Mouse (Mus musculus) hindbrain, embryonic 16.5 days (tissue): Measurements from ENCODE around the gene Herpud1. TPM values are rescaled to one million over a fixed set of nuclear protein-coding genes. Genes with fewer than 3 reads are reported as not detected.

Experiments used
- ATAC-seq: fragments of 200-750 bp; cut with Nextera tagmentation; 2 replicates; pipeline ENCODE4 v1.8.0; 2017; ENCODE audit warnings: moderate TSS enrichment, moderate library complexity
- H3K27ac ChIP-seq: fragments of 300-500 bp; sonication (generic); 2 replicates; pipeline ENCODE4 v1.5.1; 2014; ENCODE audit warnings: low read depth, mild to moderate bottlenecking, control low read depth, low read length, moderate library complexity
- H3K27me3 ChIP-seq: fragments of 300-500 bp; sonication (generic); replicated peaks from 2 replicates; pipeline ENCODE4 v1.6.1; 2014; ENCODE audit warnings: low read length; ENCODE audit not compliant: control insufficient read depth, insufficient read depth
- H3K36me3 ChIP-seq: fragments of 300-500 bp; sonication (generic); 2 replicates; pipeline ENCODE4 v1.6.1; 2014; ENCODE audit warnings: mild to moderate bottlenecking, low read length, moderate library complexity, mixed read lengths; ENCODE audit not compliant: control insufficient read depth, insufficient read depth
- H3K4me1 ChIP-seq: fragments of 300-500 bp; sonication (generic); 2 replicates; pipeline ENCODE4 v1.6.1; 2014; ENCODE audit warnings: low read depth, low read length; ENCODE audit not compliant: control insufficient read depth, insufficient read depth
- H3K4me2 ChIP-seq: fragments of 300-500 bp; sonication (generic); 2 replicates; pipeline ENCODE4 v1.6.1; 2014; ENCODE audit warnings: mild to moderate bottlenecking, low read length, control low read depth, moderate library complexity
- H3K4me3 ChIP-seq: fragments of 300-500 bp; sonication (generic); 2 replicates; pipeline ENCODE4 v1.5.1; 2014; ENCODE audit warnings: mild to moderate bottlenecking, low read length, control low read depth, moderate library complexity
- H3K9ac ChIP-seq: fragments of 300-500 bp; sonication (generic); 2 replicates; pipeline ENCODE4 v1.6.1; 2014; ENCODE audit warnings: low read depth, mild to moderate bottlenecking, control low read depth, low read length, moderate library complexity
- H3K9me3 ChIP-seq: fragments of 300-500 bp; sonication (generic); 2 replicates; pipeline ENCODE4 v1.6.1; 2014; ENCODE audit warnings: mild to moderate bottlenecking, low read length, moderate library complexity; ENCODE audit not compliant: control insufficient read depth
- WGBS: fragments of 180-500 bp; shearing (Covaris S2); extraction: QIAGEN DNeasy Blood & Tissue Kit; methylation state at CpG from one replicate; pipeline ENCODE4 v1.1.7; 2014; 5-methylcytosine and 5-hydroxymethylcytosine counted together
- polyA plus RNA-seq: library from polyadenylated mRNA; unstranded; fragments of >200 nt; fragmentation: Nextera tagmentation; extraction: Ambion mirVana; gene quantifications from 2 replicates; pipeline ENCODE4 v1.2.1, GENCODE M21; 2015

The Herpud1 gene
- polyA plus RNA-seq, 1 experiment from 2014 or later, result 71.3 TPM

- no peak for ATAC-seq
- Histone ChIP-seq H3K9ac (no peak overlapping the region), H3K27me3 (no peaks in the 10 kb centered on the region), H3K4me2 (no peak overlapping the region), H3K36me3 (no peaks in the 10 kb centered on the region), H3K4me3 (no peak overlapping the region), H3K9me3 (no peaks in the 10 kb centered on the region), H3K27ac (no peak overlapping the region), H3K4me1 (no peaks in the 10 kb centered on the region)
- WGBS, result 90% methylated on average over 6 of the region's 6 CpGs
Measured at GRCm38 (mm10) chr8:94413509-94413908, 27.3 kb downstream of the Herpud1 start.

GRCm38 (mm10) chr8:94415218-94415617, 29.0 kb downstream of the Herpud1 start:
- no peaks in the 10 kb centered on the region for H3K27me3 ChIP-seq
- 79% methylated on average over 2 of the region's 2 CpGs for WGBS
- H3K9ac ChIP-seq, result no peak overlapping the region
- no peaks in the 10 kb centered on the region for H3K4me1 ChIP-seq
- no peak overlapping the region for H3K4me3 ChIP-seq
- no peaks in the 10 kb centered on the region for H3K36me3 ChIP-seq
- ATAC-seq, result no peak
- H3K4me2 ChIP-seq, result no peak overlapping the region
- no peaks in the 10 kb centered on the region for H3K9me3 ChIP-seq
- H3K27ac ChIP-seq, result no peak overlapping the region

GRCm38 (mm10) chr8:94418017-94418416, 31.8 kb downstream of the Herpud1 start:
- H3K9me3 ChIP-seq, result no peaks in the 10 kb centered on the region
- H3K9ac ChIP-seq, result no peak overlapping the region
- whole genome bisulfite sequencing, result 78% methylated on average over 9 of the region's 9 CpGs
- no peak overlapping the region for H3K27ac ChIP-seq
- no peaks in the 10 kb centered on the region for H3K27me3 ChIP-seq
- no peaks in the 10 kb centered on the region for H3K36me3 ChIP-seq
- no peak overlapping the region for H3K4me3 ChIP-seq
- no peak overlapping the region for H3K4me2 ChIP-seq
- no peak for ATAC-seq
- no peaks in the 10 kb centered on the region for H3K4me1 ChIP-seq

GRCm38 (mm10) chr8:94422270-94422669, 36.0 kb downstream of the Herpud1 start:
- no peak overlapping the region for H3K4me2 ChIP-seq
- H3K27ac ChIP-seq, result no peak overlapping the region
- no peaks in the 10 kb centered on the region for H3K9me3 ChIP-seq
- H3K36me3 ChIP-seq, result no peaks in the 10 kb centered on the region
- H3K27me3 ChIP-seq, result no peaks in the 10 kb centered on the region
- H3K4me1 ChIP-seq, result no peaks in the 10 kb centered on the region
- ATAC-seq, result no peak
- no peak overlapping the region for H3K4me3 ChIP-seq
- no peak overlapping the region for H3K9ac ChIP-seq
- WGBS, result 89% methylated on average over 4 of the region's 4 CpGs

- no peak for ATAC-seq
- no peak overlapping the region for H3K4me2 ChIP-seq
- no peaks in the 10 kb centered on the region for H3K36me3 ChIP-seq
- H3K27me3 ChIP-seq, result no peaks in the 10 kb centered on the region
- H3K9ac ChIP-seq, result no peak overlapping the region
- WGBS, result 78% methylated on average over 10 of the region's 10 CpGs
- no peaks in the 10 kb centered on the region for H3K9me3 ChIP-seq
- no peak overlapping the region for H3K27ac ChIP-seq
- H3K4me3 ChIP-seq, result no peak overlapping the region
- no peaks in the 10 kb centered on the region for H3K4me1 ChIP-seq
Measured at GRCm38 (mm10) chr8:94427953-94428352, 41.7 kb downstream of the Herpud1 start.

GRCm38 (mm10) chr8:94428420-94428819, 42.2 kb downstream of the Herpud1 start:
- no peak for ATAC-seq
- Histone ChIP-seq H3K4me1 (no peaks in the 10 kb centered on the region), H3K27me3 (no peaks in the 10 kb centered on the region), H3K27ac (no peak overlapping the region), H3K36me3 (no peaks in the 10 kb centered on the region), H3K4me2 (no peak overlapping the region), H3K9me3 (no peaks in the 10 kb centered on the region), H3K9ac (no peak overlapping the region), H3K4me3 (no peak overlapping the region)
- 84% methylated on average over 4 of the region's 4 CpGs for WGBS

GRCm38 (mm10) chr8:94429376-94429775, 43.1 kb downstream of the Herpud1 start:
- ATAC-seq, result no peak
- Histone ChIP-seq H3K36me3 (no peaks in the 10 kb centered on the region), H3K4me3 (no peak overlapping the region), H3K9ac (no peak overlapping the region), H3K9me3 (no peaks in the 10 kb centered on the region), H3K27me3 (no peaks in the 10 kb centered on the region), H3K4me1 (peaks cover 4% of the 10 kb centered on the region; the same call in 1 of the 2 replicates), H3K27ac (no peak overlapping the region), H3K4me2 (no peak overlapping the region)
- 85% methylated on average over 7 of the region's 7 CpGs for WGBS

GRCm38 (mm10) chr8:94432212-94432611, 46.0 kb downstream of the Herpud1 start:
- no peak overlapping the region for H3K4me3 ChIP-seq
- 76% methylated on average over 3 of the region's 3 CpGs for WGBS
- H3K27me3 ChIP-seq, result 0 out of 2 replicates have a peak, but pooled peaks cover 3% of the 10 kb centered on the region

GRCm38 (mm10) chr8:94433981-94434466, 47.8 kb downstream of the Herpud1 start, which contains the start of gene Nlrc5:
Nlrc5 (plus strand) TSS chr8:94434356.
- peak; percentile 42 for ATAC-seq
- Histone ChIP-seq H3K9ac (peak within 1 kb of the TSS; percentile 50), H3K27me3 (0 out of 2 replicates have a peak, but pooled peaks cover 3% of the 10 kb centered on the region), H3K9me3 (no peaks in the 10 kb centered on the region), H3K36me3 (no peaks in the 10 kb centered on the region), H3K4me3 (peak within 1 kb of the TSS; percentile 48), H3K27ac (no peak within 1 kb of the TSS), H3K4me1 (peaks cover 4% of the 10 kb centered on the region; the same call in 1 of the 2 replicates), H3K4me2 (peak within 1 kb of the TSS; percentile 89)
- WGBS, result 1% methylated on average over 29 of the region's 29 CpGs

More at GRCm38 (mm10) chr8:94432212-94432611, 46.0 kb downstream of the Herpud1 start:
- H3K36me3 ChIP-seq, result no peaks in the 10 kb centered on the region
- ATAC-seq, result no peak
- H3K4me2 ChIP-seq, result no peak overlapping the region
- H3K4me1 ChIP-seq, result peaks cover 4% of the 10 kb centered on the region; the same call in 1 of the 2 replicates
- no peak overlapping the region for H3K9ac ChIP-seq
- no peak overlapping the region for H3K27ac ChIP-seq
- no peaks in the 10 kb centered on the region for H3K9me3 ChIP-seq
